Mouse (Mus musculus): Measurements from ENCODE around the gene Skida1.

The Skida1 gene

GRCm38 (mm10) chr2:18055016-18055928, 6.4 kb upstream of the Skida1 start, which contains the start of gene Mllt10:
Gene Mllt10, plus strand, starts transcription at chr2:18055237.
- DNase-seq (ENCODE audit: low spot score), result no peak

- DNase-seq (ENCODE audit: low spot score), result peak; percentile 28
These were observed 5.2 kb upstream of the Skida1 start for GRCm38 (mm10) chr2:18053951-18054530.

- DNase-seq (ENCODE audit: low spot score), result no peak
These were observed 4.5 kb upstream of the Skida1 start for GRCm38 (mm10) chr2:18053243-18053950.

- DNase-seq (ENCODE audit: low spot score), result no peak
These were observed 3.7 kb upstream of the Skida1 start for GRCm38 (mm10) chr2:18052581-18052980.

- no peak for DNase-seq (ENCODE audit: low spot score)
These were observed 3.0 kb upstream of the Skida1 start for GRCm38 (mm10) chr2:18051831-18052170.

- DNase-seq (ENCODE audit: low spot score), result no peak
These were observed 2.4 kb upstream of the Skida1 start for GRCm38 (mm10) chr2:18051026-18051830.

- DNase-seq (ENCODE audit: low spot score), result no peak
These were observed 1.7 kb upstream of the Skida1 start for GRCm38 (mm10) chr2:18050541-18050985.

- no peak for DNase-seq (ENCODE audit: low spot score)
These were observed 1.2 kb upstream of the Skida1 start for GRCm38 (mm10) chr2:18050018-18050417.

GRCm38 (mm10) chr2:18049279-18049821, 499 bp upstream of the Skida1 start:
- no peak for DNase-seq (ENCODE audit: low spot score)

GRCm38 (mm10) chr2:18047646-18048452, 1.0 kb downstream of the Skida1 start:
- DNase-seq (ENCODE audit: low spot score), result peak; percentile 70

- DNase-seq (ENCODE audit: low spot score), result peak; percentile 51
These were observed 1.8 kb downstream of the Skida1 start for GRCm38 (mm10) chr2:18046758-18047645.

GRCm38 (mm10) chr2:18046186-18046585, 2.7 kb downstream of the Skida1 start:
- no peak for DNase-seq (ENCODE audit: low spot score)

GRCm38 (mm10) chr2:18045781-18046181, 3.1 kb downstream of the Skida1 start:
- DNase-seq (ENCODE audit: low spot score), result no peak

GRCm38 (mm10) chr2:18045143-18045780, 3.6 kb downstream of the Skida1 start:
- no peak for DNase-seq (ENCODE audit: low spot score)

GRCm38 (mm10) chr2:18041199-18041885, 7.5 kb downstream of the Skida1 start:
- no peak for DNase-seq (ENCODE audit: low spot score)

- no peak for DNase-seq (ENCODE audit: low spot score)
These were observed 8.3 kb downstream of the Skida1 start for GRCm38 (mm10) chr2:18040347-18041160.

GRCm38 (mm10) chr2:18039566-18040290, 9.1 kb downstream of the Skida1 start:
- no peak for DNase-seq (ENCODE audit: low spot score)
